Mouse (Mus musculus): ENCODE measurements around the gene Baiap2l1.

The Baiap2l1 gene

GRCm38 (mm10) chr5:144231410-144231809 lies 126.5 kb downstream of the Baiap2l1 start:
- no peak for DNase-seq (ENCODE audit: low read depth, low spot score)

GRCm38 (mm10) chr5:144230216-144230615 lies 127.7 kb downstream of the Baiap2l1 start:
- peak; percentile 72 for DNase-seq (ENCODE audit: low read depth, low spot score)

GRCm38 (mm10) chr5:144226220-144226619 lies 131.7 kb downstream of the Baiap2l1 start:
- DNase-seq (ENCODE audit: low read depth, low spot score), result peak; percentile 70

- no peak for DNase-seq (ENCODE audit: low read depth, low spot score)
These were observed 133.8 kb downstream of the Baiap2l1 start for GRCm38 (mm10) chr5:144223899-144224816.

DNA sequence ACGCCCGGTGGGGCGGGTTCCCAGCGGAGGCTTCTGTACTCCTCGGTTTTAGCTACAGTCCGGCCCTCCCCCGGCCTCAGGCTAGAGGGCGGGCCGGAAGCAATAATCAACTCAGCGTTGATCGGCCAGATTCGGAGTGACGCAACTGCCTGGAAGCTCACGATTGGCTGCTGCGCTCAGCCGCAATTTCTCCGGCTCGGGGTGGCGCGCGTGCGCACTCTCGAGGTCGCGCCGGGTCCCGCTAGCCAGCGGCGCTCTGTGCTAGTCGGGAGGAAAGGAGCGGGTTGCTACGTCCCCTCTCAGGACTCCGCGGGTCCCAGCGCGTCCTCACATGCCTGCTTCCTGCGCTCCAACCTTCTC lies 134.4 kb downstream of the Baiap2l1 start, which contains the start of gene Tecpr1:
Gene Tecpr1 (minus strand): TSS at position 113 of the 360 bp plus-strand sequence.
- DNase-seq (ENCODE audit: low read depth, low spot score), result peak; percentile 98

DNA sequence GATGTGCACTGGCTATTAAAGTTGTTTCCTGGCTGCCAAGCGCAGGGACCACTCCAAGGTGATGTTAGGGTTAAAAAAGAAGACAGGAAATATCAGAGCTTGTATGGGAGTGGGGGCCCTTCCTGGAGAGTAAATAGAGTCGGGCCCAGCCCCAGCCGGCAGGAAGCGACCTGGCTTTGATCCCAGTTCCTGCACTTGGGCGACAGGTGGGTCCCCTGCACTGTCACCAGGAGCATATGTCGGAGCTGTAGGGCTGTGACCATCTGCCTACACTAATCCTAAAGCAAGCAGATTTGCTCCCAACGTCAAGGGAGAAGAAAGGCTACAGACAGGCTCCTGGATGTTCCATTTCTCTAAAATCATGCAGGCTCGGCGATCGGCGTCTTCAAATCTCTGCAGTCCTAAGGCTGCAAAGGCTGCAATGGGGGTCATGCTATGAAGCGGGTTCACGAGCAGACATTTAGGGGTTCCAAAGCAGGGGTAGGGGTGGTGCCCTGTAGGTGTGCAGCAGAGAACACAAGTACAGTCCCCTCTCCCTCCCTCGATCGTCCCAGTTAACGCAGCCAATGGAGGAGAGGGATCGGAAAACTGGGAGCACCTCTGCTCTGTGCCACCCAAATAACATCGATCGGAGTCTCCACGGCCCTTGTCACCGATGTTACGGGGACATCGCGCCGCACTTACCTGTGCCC lies 135.0 kb downstream of the Baiap2l1 start:
- DNase-seq (ENCODE audit: low read depth, low spot score), result no peak

GRCm38 (mm10) chr5:144221305-144221704 lies 136.6 kb downstream of the Baiap2l1 start:
- no peak for DNase-seq (ENCODE audit: low read depth, low spot score)

DNA sequence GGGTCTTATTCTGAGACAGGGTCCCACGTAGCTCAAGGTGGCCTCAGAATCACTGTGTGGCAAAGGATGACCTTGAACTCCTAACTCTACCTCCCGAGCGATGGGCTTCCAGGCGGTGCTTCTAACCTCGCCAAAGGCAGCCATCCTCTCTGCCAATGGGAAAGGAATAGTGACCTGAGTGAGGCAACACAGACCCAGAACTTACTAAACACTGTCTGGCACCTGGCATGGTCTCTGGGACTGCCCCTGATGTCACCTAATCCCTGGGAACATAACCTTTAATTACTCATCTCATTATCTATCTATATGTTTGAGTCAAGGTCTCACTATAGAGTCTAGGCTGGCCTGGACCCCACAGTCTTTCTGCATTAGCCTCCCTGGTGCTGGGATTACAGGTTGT lies 138.0 kb downstream of the Baiap2l1 start:
- no peak for DNase-seq (ENCODE audit: low read depth, low spot score)

- DNase-seq (ENCODE audit: low read depth, low spot score), result peak; percentile 86
These were observed 138.6 kb downstream of the Baiap2l1 start for GRCm38 (mm10) chr5:144219306-144219705.

GRCm38 (mm10) chr5:144218061-144218460 lies 139.9 kb downstream of the Baiap2l1 start:
- DNase-seq (ENCODE audit: low read depth, low spot score), result no peak

DNA sequence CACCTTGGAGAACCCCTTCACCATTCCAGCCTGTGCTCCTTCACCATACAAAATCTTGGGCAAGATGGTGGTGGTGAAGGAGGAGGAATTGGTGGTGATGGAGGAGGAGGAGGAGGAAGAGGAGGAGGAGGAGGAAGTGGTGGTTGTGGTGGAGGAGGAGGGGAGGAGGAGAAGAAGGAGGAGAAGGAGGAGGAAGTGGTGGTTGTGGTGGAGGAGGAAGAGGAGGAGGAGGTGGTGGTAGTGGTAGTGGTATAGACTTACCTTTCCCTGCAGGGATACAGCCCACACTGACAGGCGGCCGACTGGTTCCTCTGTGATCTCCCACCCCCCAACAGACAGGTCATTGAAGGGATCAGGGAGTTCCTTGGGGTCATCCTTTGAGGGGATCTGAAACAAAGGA lies 141.9 kb downstream of the Baiap2l1 start:
- DNase-seq (ENCODE audit: low read depth, low spot score), result no peak

Data from ZHBTc4 (cell line).